Mouse (Mus musculus) ES-E14 (cell line): ENCODE data around the gene Acly. TPM values are rescaled to one million over a fixed set of nuclear protein-coding genes. Genes with fewer than 3 reads are reported as not detected.

ENCODE experiments used
- DNase-seq: peaks from one replicate; pipeline ENCODE4 v3.0.0-alpha.2; 2013; ENCODE audit warnings: low read depth, low spot score
- H3K27ac ChIP-seq: 2 replicates; pipeline ENCODE4 v1.5.1; 2012; ENCODE audit warnings: low read depth, mild to moderate bottlenecking, low read length, moderate library complexity, mixed read lengths; ENCODE audit not compliant: poor library complexity, insufficient read depth, severe bottlenecking
- H3K36me3 ChIP-seq: 2 replicates; pipeline ENCODE4 v1.6.1; 2012; ENCODE audit warnings: mild to moderate bottlenecking, low read length, moderate library complexity, mixed read lengths; ENCODE audit not compliant: control insufficient read depth, poor library complexity, insufficient read depth, severe bottlenecking
- H3K4me1 ChIP-seq, 2 experiments: fragments of 150-350 bp in 1 of 2; sonication (generic) in 1 of 2; 2 replicates each; pipeline ENCODE4 v1.6.1; 2012; ENCODE audit warnings: low read length in 2 of 2, mild to moderate bottlenecking in 1 of 2, mixed read lengths in 1 of 2; ENCODE audit not compliant: control insufficient read depth in 2 of 2, insufficient read depth in 2 of 2, poor library complexity in 1 of 2
- H3K4me3 ChIP-seq, 2 experiments: fragments of 150-350 bp in 1 of 2; sonication (generic) in 1 of 2; 2 replicates each; pipeline ENCODE4 v1.5.1; 2012; ENCODE audit warnings: low read length in 2 of 2, low read depth in 1 of 2, mild to moderate bottlenecking in 1 of 2, mixed read lengths in 1 of 2; ENCODE audit not compliant: insufficient read depth in 1 of 2, poor library complexity in 1 of 2, severe bottlenecking in 1 of 2
- H3K9ac ChIP-seq: 2 replicates; pipeline ENCODE4 v1.6.1; 2012; ENCODE audit warnings: low read depth, mild to moderate bottlenecking, low read length, mixed read lengths; ENCODE audit not compliant: poor library complexity, insufficient read depth, severe bottlenecking
- H3K9me3 ChIP-seq: fragments of 150-350 bp; sonication (generic); 2 replicates; pipeline ENCODE4 v1.6.1; 2012; ENCODE audit warnings: low read depth, mild to moderate bottlenecking, low read length; ENCODE audit not compliant: control insufficient read depth, insufficient read depth
- CHD2 ChIP-seq: IDR thresholded peaks from 2 replicates; pipeline ENCODE4 v1.6.1; 2014; ENCODE audit warnings: mild to moderate bottlenecking, low read depth, low read length, inconsistent platforms
- HCFC1 ChIP-seq: IDR thresholded peaks from 2 replicates; pipeline ENCODE4 v1.6.1; 2012; ENCODE audit warnings: low read length, inconsistent platforms, borderline replicate concordance; ENCODE audit not compliant: insufficient read depth
- MAFK ChIP-seq: IDR thresholded peaks from 2 replicates; pipeline ENCODE4 v1.6.1; 2014; ENCODE audit warnings: mild to moderate bottlenecking, low read depth, low read length, inconsistent platforms; ENCODE audit not compliant: insufficient read depth
- ZC3H11A ChIP-seq: IDR thresholded peaks from 2 replicates; pipeline ENCODE4 v1.6.1; 2012; ENCODE audit warnings: low read depth, mild to moderate bottlenecking, inconsistent platforms, low read length, borderline replicate concordance
- ZNF384 ChIP-seq: IDR thresholded peaks from 2 replicates; pipeline ENCODE4 v1.6.1; 2012; ENCODE audit warnings: low read depth, low read length, inconsistent platforms
- in situ Hi-C, 2 experiments: fragments of 600-800 bp; cut with MboI; formaldehyde crosslinking; loops; one replicate each; pipeline ENCODE4 v1.15.1; 2025; ENCODE audit warnings: low sequenced_read_pairs in 2 of 2, inconsistent platforms in 1 of 2; ENCODE audit not compliant: unreplicated experiment in 2 of 2
- total RNA-seq: library from RNA; depleted of rRNA; stranded (reverse); fragments of 300-350 nt; gene quantifications from 2 replicates; pipeline ENCODE4 v1.2.3, GENCODE M21; 2012

The Acly gene
- total RNA-seq, 1 experiment, result 209 TPM

DNA sequence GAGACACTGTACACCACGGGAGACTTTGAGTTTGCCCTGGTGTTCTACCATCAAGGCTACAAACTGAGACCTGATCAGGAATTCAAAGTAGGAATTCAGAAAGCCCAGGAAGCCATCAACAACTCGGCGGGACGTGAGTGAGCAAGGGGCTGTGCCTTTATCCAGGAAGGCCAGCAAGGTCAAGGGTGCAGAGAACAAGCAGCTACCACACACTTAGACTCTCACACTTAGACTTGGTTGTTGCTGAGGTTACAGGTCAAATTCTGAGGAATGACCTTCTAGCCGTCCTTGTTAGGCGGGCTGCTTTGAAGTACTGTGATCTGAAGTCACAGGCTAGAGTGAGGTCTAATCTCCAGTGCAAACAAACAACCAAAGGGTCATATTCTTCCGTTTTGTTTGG is 31.7 kb upstream of the Acly start:
- peak overlapping the region; percentile 72; the same call in 1 of the 2 replicates for H3K27ac ChIP-seq
- H3K4me3 ChIP-seq, result no peak overlapping the region
- H3K36me3 ChIP-seq, result no peaks in the 10 kb centered on the region
- no peaks in the 10 kb centered on the region for H3K9me3 ChIP-seq
- H3K4me1 ChIP-seq, result peaks cover 5 to 16% of the 10 kb centered on the region in 2 experiments; a peak in 3 of 4 replicates
- DNase-seq, result peak; percentile 69
- no peak overlapping the region for H3K9ac ChIP-seq
- in situ Hi-C loops, result no loop called here
- TF ChIP-seq HCFC1, result no peak
- TF ChIP-seq CHD2, result no peak
- TF ChIP-seq ZC3H11A, result no peak
- TF ChIP-seq ZNF384, result no peak
- no peak for TF ChIP-seq MAFK

DNA sequence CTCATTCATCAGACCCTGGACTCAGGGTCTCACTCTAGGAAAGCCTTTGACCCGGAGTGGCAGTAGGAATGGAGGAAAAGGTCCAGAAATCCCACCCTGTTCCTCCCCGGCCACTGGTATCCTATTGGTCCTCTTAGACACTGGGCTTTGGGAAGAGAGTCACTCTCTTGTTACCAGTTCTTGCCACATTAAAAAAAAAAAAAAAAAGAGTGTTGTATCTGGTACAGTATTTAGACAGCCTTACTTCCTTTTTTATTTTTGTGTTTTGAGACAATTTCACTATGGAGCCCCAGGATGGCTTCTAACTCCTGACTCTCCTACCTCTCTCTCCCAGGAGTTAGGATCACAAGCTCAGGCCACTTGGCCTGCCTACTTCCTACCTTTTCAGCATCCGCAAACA is 29.8 kb upstream of the Acly start:
- H3K27ac ChIP-seq, result no peak overlapping the region
- no peak overlapping the region for H3K4me3 ChIP-seq
- H3K9ac ChIP-seq, result no peak overlapping the region
- DNase-seq, result no peak
- H3K4me1 ChIP-seq, result peaks cover 5 to 16% of the 10 kb centered on the region in 2 experiments; a peak in 3 of 4 replicates
- H3K9me3 ChIP-seq, result no peaks in the 10 kb centered on the region
- TF ChIP-seq ZC3H11A, result no peak
- no peak for TF ChIP-seq ZNF384
- no peak for TF ChIP-seq MAFK
- TF ChIP-seq CHD2, result no peak
- no peak for TF ChIP-seq HCFC1
- H3K36me3 ChIP-seq, result no peaks in the 10 kb centered on the region
- in situ Hi-C loops, result no loop called here

DNA sequence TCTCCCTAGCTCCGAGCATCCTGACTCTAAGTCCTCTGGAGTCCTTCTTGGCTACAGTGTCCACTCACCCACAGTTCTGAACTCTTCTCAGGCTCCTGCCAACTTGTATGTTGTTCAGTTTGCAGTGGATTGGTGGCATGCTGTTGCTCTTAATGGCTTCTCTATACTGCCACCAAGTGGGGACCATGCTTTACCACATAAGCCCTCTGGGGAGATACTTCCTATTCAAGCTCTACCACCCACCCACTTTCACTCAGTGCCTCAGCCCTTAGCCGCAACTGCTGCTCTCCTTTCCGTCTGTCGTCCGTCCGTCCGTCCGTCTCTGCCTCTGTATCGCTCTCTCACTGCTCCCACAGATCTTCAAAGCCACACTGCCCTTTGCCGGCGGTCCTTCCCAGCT is 27.8 kb upstream of the Acly start:
- TF ChIP-seq ZC3H11A (0 out of 2 replicates have a peak, but pooled peaks have one; percentile 13), HCFC1 (no peak), MAFK (no peak)
- peak overlapping the region; percentile 60 to 81 for H3K4me3 ChIP-seq
- H3K9ac ChIP-seq, result peak overlapping the region; percentile 58
- no peak overlapping the region for H3K27ac ChIP-seq
- H3K4me1 ChIP-seq, result peaks cover 5 to 28% of the 10 kb centered on the region in 2 experiments; a peak in 3 of 4 replicates
- no peaks in the 10 kb centered on the region for H3K36me3 ChIP-seq
- no peaks in the 10 kb centered on the region for H3K9me3 ChIP-seq
- DNase-seq, result peak; percentile 85
- in situ Hi-C loops, result no loop called here

DNA sequence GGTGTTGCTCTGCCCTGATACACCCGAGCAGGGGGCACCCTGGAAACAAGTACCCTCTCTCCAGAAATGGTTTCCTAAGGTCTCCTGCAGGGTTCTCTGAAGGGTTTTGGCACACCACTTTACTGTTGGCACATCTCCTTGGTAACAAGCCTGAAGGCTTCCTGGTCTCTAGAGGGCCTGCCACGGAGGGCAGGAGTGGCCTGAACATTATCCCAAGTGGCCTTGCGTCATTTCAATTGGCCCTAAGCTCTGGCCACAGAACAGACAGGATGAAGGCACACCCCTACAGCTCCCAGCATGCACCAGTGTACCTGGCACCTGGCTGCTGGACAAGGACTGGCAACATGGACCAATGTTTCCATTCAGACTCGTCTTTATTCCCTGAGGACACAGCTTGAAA is 25.0 kb upstream of the Acly start:
- Histone ChIP-seq H3K4me1 (peaks cover 11 to 37% of the 10 kb centered on the region in 2 experiments), H3K27ac (no peak overlapping the region), H3K9ac (no peak overlapping the region), H3K9me3 (no peaks in the 10 kb centered on the region), H3K36me3 (no peaks in the 10 kb centered on the region), H3K4me3 (no peak overlapping the region)
- in situ Hi-C loops, result no loop called here
- TF ChIP-seq MAFK (no peak), CHD2 (no peak), ZC3H11A (no peak), HCFC1 (no peak), ZNF384 (no peak)
- DNase-seq, result no peak

DNA sequence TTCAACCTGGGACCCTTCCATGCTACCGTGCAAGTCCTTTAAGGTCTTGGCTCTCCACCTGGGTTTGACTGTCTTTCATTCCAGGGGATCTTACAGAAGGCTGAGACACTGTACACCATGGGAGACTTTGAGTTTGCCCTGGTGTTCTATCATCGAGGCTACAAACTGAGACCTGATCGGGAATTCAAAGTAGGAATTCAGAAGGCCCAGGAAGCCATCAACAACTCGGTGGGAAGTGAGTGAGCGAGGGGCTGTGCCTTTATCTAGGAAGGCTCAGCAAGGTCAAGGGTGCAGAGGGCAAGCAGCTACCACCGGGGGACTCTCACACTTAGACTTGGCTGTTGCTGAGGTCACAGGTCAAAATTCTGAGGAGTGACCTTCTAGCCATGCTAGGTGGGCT is 22.3 kb upstream of the Acly start:
- TF ChIP-seq MAFK (no peak), ZC3H11A (no peak), ZNF384 (no peak), CHD2 (no peak), HCFC1 (no peak)
- Histone ChIP-seq H3K9me3 (no peaks in the 10 kb centered on the region), H3K36me3 (no peaks in the 10 kb centered on the region), H3K27ac (peak overlapping the region; percentile 31; the same call in 1 of the 2 replicates), H3K4me3 (peak overlapping the region in 1 of 2 experiments; percentile 0; a peak in 1 of 4 replicates), H3K9ac (no peak overlapping the region), H3K4me1 (peaks cover 9 to 32% of the 10 kb centered on the region in 2 experiments)
- no peak for DNase-seq
- in situ Hi-C loops, result no loop called here
